Mouse (Mus musculus): ENCODE results near the gene Gm20503. TPM values are rescaled to one million over a fixed set of nuclear protein-coding genes. Genes with fewer than 3 reads are reported as not detected.

The Gm20503 gene
- total RNA-seq (2021) = 1 to 10 TPM; 1.1 to 3.1 TPM
- long read RNA-seq, experiment 1, partial matches to known transcripts = 1 of 2 reads
- long read RNA-seq, experiment 1, other reads (novel, unspliced or antisense) = 1 of 2 reads
- long read RNA-seq, experiment 2 = 0 reads

DNA sequence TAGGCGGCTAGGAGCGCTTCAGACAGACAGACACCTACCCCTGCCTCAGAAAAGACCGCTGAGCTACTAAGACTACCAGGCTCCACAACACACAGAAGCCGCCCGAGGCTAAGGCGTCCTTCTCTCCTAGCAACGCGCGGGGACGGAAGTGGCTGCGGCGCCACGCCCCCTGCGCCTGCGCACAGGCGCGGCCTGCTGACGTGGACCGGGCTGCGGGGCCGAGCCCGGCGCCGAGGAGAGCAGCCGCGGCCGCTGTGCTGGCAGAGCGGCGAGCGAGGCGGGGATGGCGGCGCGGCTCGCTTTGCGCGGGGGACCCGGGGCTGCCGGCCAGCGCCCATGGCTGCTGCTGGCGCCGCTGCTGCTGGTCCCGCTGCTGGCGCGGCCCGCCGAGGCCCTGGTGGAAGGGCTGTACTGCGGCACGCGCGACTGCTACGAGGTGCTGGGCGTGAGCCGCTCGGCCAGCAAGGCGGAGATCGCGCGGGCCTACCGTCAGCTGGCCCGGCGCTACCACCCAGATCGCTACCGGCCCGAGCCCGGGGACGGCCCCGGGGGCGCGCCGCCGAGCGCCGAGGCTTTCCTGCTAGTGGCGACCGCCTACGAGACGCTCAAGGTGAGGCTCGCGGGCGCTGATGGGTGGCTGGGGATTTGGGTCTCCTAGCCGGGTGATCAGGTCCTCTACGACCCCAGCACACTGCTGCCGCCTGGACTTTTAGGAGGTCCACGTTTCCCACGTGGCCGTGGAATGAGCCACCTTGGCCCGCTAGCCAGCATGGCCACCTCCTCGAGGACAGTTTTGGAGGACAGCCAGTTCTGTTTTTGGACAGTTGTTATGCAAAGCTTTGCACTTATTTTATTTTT, at the start of gene Gm20503:
TSS of gene Gm20503 (plus strand) at position 263 of the 858 bp plus-strand sequence.
- peak; percentile 76 to 85 for DNase-seq (ENCODE audit: low spot score in 2 of 2)

DNA sequence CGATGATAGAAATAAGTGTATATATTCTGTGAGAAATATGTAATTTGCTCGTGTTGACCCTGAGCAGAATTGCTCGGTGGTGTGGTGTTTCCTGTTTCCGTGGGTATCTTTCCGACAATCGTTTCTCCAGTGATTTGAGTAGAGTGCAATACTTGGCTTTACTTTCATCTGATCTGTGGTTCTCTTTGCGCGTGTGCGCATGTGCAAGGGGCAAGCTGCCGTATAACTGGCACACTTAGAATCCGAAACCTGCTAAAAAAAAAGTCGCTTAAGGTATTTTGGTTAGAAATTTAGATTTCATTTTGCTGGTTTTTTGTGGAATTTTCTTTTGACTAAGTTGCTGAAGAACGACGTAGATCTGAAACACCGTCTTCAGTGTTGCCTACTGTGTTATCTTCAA, 41.3 kb upstream of the Gm20503 start:
- no peak for DNase-seq (ENCODE audit: low spot score in 2 of 2)

DNA sequence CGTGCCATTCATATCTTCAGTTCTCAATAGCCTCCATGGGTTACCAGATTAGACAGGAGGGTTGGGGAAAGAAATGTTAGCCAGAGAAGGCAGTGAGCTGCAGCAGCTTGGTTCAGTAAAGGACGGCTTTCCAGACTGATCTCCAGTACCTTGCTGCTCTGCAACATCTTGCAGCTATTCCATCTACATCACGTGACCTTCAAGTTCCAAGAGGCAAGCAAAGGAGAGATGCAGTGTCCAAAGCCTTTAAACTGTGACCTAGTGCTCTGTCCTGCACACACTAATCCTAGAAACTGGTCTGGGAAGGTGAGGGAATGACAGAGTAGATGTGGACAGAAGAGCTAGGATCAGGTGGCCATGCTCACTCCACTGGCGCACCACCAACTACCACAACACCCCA, 39.7 kb upstream of the Gm20503 start:
- DNase-seq (ENCODE audit: low spot score in 2 of 2) = no peak

DNA sequence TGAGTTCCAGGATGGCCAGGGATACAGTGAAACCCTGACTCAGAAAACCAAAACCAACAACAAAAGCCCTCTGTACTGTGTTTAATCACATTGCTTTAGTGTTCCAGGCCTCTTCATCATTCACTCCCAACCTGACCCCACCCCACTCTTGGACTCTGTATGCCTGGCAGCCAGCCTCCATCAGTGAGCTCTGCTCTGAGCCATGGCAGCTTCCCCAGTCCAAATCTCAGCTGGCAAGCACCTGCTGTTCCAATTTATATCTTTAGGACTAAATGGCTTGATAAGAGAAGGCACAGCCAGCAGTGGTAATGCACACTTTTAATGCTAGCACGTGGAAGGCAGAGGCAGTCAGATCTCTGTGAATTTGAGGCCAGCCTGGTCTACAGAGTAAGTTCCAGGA, 37.9 kb upstream of the Gm20503 start:
- no peak for DNase-seq (ENCODE audit: low spot score in 2 of 2)

- DNase-seq (ENCODE audit: low spot score in 2 of 2) = no peak
These were observed 32.3 kb upstream of the Gm20503 start for GRCm38 (mm10) chr4:58970678-58971077.

DNA sequence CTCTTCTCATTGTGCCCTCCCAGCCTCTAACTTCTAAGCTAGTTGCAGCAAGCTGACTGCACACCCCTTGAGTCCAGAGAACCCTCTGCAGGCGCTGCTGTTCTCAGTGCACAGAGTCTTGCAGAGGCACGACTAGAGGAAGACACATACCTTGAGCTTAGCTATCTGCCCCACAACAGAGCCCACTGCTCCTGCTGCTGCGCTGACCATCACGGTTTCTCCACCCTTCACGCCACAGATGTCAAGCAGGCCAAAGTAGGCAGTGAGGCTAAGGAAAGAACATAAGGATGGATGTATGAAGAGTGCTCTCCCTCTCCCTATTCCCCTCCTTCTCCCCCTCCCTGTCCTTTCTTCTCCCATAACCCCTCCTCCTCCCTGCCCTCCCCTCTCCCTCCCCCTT, 27.3 kb upstream of the Gm20503 start:
- DNase-seq (ENCODE audit: low spot score in 2 of 2) = no peak

DNA sequence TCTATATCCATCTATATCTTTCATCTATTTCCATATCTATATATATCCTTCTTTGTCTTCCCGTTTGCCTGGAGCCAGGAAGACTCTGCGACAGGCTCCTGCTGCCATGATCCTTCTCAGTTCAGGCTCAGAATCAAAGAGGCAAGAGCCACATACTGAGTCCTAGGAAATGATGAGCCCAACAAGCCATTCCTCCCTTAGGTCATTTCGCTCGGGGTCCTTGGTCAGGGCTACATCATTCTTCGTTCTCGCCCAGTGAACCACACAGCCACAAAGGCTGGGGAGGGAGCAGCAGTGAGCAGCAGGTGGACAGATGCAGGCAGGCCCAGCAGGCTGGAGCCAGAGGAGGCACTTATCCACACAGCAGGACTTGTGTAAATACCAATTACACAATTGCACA, 21.6 kb upstream of the Gm20503 start:
- DNase-seq (ENCODE audit: low spot score in 2 of 2) = no peak

GRCm38 (mm10) chr4:58982806-58983205, 20.2 kb upstream of the Gm20503 start:
- no peak for DNase-seq (ENCODE audit: low spot score in 2 of 2)

DNA sequence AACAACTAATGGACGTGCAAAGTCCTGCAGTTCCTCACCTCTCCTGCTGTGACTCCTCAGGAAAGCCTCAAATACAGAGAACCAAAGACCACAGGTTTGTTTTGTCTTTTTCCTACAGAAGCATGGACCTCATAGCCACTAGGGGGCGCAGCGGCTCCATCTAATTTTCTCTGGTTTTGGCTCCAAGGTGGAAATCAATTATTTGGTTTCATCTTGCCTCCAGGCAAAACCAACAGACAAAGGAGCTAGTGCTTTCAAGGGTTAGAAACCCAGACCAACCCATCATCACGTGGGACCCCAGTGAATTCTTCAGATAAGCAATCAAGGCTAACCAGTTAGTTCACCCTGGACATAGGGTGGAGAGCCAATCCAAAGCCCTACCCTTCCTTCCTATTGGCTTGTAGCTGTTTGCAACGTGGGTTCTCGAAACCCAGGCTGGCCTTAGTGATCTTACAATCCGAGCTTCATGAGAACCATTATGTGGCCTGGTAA, 17.8 kb upstream of the Gm20503 start:
- peak; percentile 68 to 70 for DNase-seq (ENCODE audit: low spot score in 2 of 2)

DNA sequence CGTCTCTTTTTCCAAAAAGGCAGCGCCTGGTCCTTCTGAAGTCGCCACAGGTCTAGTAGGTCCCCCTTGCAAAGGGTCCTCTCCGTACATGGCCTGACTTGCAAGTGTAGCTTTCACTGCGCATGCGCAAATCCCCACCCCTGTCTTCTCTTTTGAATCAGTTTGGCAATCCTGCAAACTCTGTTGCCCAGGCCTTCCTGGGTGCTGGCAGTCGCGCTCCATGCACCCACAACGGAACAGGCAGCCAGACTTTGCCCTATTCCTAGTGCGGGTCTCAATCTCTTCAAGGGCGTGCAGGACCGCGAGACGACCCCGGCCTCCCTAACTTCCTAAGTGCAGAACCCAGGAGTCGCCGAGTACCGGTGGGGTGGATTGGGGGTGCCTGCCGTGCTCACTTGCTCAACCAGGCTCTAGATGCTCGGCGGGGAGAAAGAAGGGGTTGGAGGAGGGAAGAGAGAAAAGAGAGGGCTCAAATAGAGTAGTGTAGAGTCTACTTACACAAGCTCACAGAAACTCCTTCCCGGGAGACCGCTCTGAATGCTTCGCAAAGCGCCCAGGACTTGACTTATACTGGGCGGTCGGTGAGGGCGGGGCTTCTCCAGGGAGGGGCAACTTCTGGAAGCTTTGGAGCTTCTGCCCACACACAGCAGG, 16.3 kb upstream of the Gm20503 start, which contains the start of gene Ptgr1:
TSS of gene Ptgr1 (minus strand) at position 580 of the 651 bp plus-strand sequence.
- peak; percentile 62 to 77 for DNase-seq (ENCODE audit: low spot score in 2 of 2)

GRCm38 (mm10) chr4:58989303-58989898, 13.6 kb upstream of the Gm20503 start:
- no peak for DNase-seq (ENCODE audit: low spot score in 2 of 2)

DNA sequence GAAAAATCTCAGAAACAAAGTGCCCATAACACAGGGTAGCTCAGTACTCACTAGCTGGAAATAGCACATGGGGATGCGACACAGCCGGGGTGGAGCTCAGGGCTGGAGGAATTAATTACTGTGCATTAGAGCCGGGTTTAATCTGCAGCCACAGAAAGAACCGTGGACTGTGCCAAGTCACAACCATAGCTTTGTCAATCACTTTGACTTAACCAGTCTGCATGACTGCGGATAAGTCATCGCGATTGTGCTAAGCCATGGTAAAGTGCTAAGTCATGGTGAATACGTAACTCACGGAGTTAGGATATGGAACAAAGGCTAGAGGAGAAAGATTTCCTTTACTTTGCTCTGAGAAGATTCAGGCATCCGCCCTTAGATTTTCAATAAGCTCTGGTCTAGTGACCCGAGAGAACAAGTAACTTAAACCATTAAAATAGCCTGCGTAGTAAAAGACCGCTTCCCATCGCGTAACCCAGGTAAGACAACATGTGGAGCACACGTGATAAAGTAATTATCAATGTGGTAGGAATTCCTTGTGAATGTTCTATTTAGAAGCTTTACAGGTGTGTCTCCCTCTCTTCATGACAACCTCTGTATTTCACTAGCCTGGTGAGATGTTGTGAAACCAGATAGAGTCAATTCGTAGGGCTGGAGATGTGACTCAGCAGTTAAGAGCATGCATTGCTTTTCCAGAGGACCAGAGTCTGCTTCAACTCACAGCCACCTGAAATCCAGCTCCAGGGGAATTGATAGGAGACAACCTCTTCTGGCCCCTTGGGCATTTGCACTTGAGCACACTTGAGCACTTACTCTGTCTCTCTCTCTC, 12.2 kb upstream of the Gm20503 start:
- DNase-seq (ENCODE audit: low spot score in 2 of 2) = no peak

GRCm38 (mm10) chr4:58992195-58992594, 10.8 kb upstream of the Gm20503 start:
- DNase-seq (ENCODE audit: low spot score in 2 of 2) = no peak

DNA sequence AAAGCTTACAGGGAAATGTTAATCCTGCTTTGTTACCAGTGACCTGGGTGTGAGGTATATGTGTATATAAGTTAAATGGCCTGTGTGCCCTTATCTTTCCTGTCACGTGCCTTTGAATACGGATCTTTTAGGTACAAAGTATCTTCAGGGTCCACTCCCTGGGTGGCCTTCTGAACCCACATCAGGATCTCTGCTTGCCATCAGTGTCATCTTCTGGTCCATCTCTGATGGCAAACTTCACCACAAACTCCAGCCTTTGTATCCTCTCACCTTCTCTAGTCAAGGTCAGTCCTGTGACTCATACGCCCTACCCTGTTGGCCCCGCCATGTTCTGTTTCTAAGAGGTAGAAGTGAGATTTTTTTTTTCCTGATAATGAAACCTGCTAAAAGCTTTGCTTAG, 8.2 kb upstream of the Gm20503 start, which contains the start of gene Dnajc25:
TSS of gene Dnajc25 (plus strand) at position 301 of the 400 bp plus-strand sequence.
- no peak for DNase-seq (ENCODE audit: low spot score in 2 of 2)

- no peak for DNase-seq (ENCODE audit: low spot score in 2 of 2)
These were observed 7.7 kb upstream of the Gm20503 start for GRCm38 (mm10) chr4:58995251-58995693.

- DNase-seq (ENCODE audit: low spot score in 2 of 2) = no peak
These were observed 5.9 kb upstream of the Gm20503 start for GRCm38 (mm10) chr4:58997081-58997480.

DNA sequence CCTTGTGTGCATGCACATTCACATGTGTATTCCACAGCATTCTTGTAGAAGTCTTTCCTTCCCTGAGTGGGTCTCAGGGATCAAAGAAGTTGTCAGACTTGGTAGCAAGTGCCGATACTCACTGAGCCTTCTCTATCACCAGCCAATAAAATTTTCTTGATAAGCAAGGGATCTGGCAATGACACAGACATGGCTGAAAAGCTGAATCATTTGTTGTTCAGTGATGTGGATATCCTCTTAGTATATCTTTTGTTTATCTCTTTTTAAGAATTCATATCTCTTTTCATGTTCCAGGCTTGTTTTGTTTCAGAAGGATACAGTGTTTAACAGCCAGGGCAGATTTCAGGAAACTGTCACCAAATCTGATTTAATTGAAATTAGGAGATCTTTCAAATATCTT, 4.3 kb upstream of the Gm20503 start:
- DNase-seq (ENCODE audit: low spot score in 2 of 2) = no peak

DNA sequence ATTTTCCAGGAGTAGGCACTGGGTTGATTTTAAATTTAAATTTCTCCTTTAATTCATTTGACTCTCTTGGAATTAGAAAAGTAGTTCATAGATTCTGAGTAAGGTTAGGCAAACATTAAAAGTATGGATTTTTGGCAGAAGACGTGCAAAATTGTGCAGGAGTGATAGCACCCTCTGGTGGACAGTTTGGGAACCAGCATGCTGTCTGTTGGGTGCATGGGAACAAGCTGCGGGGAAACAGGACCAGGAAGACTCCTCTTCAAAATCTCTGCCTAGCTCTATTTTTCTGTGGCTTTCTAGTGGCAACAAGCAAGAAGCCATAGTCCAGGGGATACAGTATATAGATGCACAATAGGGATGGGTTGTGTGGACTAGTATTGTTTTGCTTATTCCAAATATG, 3.3 kb upstream of the Gm20503 start:
- peak; percentile 33 to 52 for DNase-seq (ENCODE audit: low spot score in 2 of 2)

DNA sequence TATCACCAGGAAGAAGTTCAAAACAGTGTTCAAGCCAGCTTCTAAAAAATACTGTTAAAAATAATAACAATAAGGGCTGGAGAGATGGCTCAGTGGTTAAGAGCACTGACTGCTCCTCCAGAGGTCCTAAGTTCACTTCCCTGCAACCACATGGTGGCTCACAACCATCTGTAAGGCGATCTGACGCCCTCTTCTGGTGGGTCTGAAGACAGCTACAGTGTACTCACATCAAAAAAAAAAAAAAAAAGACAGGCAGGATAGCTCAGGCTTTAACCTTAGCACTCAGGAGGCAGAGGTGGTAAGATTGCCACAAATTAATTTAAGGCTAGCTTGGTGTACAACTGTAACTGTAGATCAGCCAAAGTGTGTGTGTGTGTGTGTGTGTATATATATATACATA, 2.4 kb upstream of the Gm20503 start:
- DNase-seq (ENCODE audit: low spot score in 2 of 2) = no peak

DNA sequence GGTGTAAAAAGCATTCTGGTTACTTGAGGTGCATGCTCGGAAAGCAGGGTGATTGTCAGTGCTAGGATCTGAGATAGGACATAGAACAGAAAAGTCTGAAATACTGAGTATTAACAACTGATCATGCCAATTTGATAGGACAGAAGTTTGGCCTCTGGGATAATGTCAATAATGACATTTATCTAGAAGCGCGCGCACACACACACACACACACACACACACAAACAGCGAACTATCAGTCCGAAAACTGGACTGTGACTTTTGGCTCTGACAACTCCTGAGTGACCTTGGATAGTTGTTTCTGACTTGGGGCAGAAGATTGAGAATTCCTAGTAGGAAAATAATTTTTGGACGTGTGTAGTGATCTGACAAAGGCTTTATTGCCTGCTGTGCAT, 793 bp downstream of the Gm20503 start:
- DNase-seq (ENCODE audit: low spot score in 2 of 2) = no peak

GRCm38 (mm10) chr4:59006211-59006610, 3.2 kb downstream of the Gm20503 start:
- DNase-seq (ENCODE audit: low spot score in 2 of 2) = no peak

Data from adrenal gland, postnatal 4 days (tissue).